Mouse (Mus musculus) adrenal gland, adult (tissue): ENCODE results near the gene Slc47a1.
A peak's percentile ranks its signal among the peaks of the same experiment; 100 is the strongest.

ENCODE experiments used
- DNase-seq, 2 experiments: peaks; one replicate each; pipeline ENCODE4 v3.0.0; 2022 to 2023; ENCODE audit warnings: low spot score in 1 of 2; ENCODE audit not compliant: inconsistent age in 2 of 2

Gene Slc47a1

DNA sequence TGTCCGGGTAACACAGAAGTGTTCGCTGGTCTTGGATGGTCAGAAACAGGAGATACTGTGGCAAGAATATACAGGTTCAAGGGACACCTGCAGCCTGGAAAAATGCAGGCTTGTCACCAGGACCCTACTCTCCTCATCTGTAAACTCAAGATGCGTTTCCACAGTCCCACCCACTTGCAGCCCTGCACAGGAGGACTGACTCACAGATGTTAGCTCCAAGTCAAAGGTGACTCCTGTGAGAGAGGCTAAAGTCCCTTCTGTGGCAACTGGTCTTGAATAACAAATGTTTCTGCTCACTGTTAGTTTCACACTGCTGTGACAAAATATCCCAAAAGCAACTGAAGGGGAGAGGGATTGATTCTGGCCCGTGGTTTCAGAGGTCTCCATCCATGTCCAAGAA, 506 bp upstream of the Slc47a1 start:
- no peak for DNase-seq

DNA sequence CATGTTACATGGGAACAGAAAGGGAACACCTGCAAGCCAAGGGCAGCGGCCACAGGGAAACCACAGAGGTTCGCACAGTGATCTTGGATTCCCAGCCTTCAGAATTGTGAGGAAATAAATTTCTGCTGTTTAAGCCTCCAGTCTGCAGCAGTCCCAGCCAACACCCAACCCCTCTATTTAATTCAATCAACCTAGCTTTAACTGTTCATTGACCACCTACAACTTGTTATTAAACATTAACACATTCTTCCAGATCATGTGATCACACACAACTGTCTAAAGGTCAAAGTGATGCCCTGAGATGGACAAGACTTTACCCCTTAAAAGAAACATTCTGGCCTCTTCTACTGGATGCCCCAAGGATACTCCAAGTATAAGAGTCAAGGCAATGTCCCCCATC, 9.5 kb downstream of the Slc47a1 start:
- DNase-seq, result no peak

DNA sequence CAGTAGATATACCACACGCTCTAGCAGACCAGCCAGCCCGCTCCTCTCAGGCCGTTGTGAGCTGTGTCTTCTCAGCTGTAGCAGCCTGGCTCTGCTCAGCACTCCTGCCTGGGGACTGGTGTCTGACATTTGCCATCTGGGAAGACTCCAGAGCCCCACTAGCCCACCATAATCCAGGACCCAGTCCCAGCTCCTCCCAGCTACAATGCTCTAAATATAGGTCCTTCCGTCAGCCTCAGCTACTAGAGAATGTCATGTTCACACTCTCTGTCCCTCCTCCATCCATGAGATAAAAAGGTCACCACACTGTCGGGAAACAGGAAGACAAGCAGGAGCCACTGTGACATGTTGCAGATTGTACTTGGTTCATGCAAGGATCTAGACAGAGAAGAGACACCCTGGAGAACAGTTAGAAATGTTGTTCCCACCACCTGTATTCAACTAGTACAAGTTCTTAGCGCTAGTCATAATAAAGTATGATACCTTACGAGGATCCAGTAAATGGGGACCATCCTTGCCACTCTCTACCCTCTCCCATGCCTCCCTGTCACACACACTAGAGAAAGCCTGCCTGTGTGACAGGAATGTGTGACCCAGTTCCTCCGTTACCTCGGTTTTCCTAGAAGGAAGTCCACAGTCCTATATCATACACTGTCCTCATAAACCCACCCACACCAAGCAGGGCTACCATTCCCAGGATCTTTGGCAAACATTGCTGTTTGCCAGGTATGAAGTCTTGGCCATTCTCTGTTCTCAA, 11.4 kb downstream of the Slc47a1 start:
- DNase-seq, result no peak

DNA sequence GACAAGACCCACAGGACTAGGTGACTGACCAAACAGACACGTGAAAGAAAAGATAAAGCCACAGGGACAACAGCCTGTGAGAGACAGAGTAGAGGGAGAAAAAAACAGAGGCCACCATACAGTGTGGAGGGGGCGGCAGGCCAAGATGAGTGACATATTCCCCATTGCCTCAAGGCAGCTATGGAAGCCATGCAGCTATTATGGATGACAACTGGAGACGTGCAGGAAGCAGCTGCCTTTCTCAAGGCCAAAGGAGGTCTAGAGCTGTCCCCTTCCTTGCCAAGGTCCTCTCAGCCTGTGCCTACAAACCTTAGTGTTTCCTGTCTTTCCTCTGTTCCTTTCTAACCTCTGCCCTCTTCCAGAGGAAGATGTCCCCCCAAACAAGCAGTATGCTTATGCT, 12.2 kb downstream of the Slc47a1 start:
- DNase-seq, result no peak

- no peak for DNase-seq
Measured at GRCm38 (mm10) chr11:61364096-61364495, 14.0 kb downstream of the Slc47a1 start.

GRCm38 (mm10) chr11:61361515-61362190, 16.5 kb downstream of the Slc47a1 start:
- no peak for DNase-seq

- no peak for DNase-seq
Measured at GRCm38 (mm10) chr11:61356600-61356999, 21.5 kb downstream of the Slc47a1 start.

DNA sequence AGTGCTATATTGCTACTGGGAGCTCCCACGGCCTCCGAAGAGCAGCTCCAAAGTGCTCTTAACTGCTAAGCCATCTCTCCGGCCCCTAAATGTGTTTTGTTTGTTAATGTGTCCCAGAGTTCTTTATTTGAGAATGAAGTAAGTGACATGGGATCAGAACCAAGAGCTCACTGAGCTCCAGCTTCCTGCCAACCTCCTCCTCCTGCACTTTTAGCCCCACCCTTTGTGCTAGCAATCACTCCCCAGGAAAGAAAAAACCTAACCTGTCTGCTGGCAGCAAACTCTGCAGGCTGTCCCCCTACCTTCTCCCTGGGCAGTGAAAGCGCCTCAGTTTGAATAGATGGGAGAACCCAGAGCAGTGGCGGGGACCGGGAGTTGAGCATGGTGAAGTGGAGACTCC, 22.0 kb downstream of the Slc47a1 start:
- DNase-seq, result no peak

DNA sequence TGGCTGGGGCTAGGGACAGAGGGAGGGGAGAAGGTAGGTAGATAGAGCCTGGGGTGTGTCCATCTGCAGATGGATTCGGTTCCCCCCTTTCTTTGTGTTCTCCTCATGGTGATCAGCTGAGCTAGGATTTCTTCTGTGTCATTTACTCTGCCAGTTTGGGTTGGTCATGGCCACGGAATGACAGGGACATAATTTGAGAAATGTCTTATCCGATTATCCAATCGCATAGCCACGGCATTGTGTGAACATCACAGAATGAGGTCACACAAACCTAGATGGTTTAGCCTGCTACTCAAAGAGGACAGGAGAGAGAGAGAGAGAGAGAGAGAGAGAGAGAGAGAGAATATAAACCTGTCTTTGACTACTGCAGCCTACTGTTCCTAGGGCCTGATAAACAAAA, 22.8 kb downstream of the Slc47a1 start:
- DNase-seq, result peak in 1 of 2 experiments; percentile 42

DNA sequence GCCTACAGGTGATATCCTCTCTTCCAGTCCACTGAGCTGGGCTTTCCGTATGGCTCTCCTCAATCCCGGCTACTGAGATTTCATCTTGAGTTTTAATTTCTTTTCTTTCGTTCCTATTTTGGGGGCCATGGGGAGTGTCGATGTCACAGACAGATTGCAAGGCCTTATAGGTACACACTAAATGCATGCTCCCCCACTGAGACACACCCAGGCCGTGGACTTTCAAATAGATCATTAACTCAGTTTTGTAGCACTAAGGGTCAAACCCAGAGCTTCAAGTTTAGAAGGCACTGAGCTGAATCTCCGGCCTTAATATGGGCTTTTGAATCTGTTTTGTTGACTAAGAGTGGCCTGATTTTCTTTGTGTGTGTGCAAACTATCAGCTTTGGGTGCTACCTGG, 23.8 kb downstream of the Slc47a1 start:
- no peak for DNase-seq

DNA sequence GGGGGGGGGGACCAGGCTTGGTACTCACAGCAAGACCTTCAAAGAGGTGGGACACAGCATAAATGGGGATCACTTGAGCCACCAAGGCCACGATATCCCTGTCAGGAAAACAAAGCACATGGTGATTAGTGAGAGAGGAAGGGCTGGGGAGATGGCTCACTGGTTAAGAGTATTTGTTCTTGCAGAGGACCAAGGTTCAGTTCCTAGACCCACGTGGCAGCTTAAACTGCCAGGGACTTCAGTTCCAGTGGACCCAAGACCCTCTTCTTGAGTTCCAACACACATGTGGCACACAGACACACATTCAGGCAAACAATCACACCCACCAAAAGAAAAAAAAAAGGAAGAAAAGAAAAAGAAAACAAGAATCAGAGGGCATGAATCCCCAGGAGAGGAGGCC, 25.1 kb downstream of the Slc47a1 start:
- DNase-seq, result no peak

DNA sequence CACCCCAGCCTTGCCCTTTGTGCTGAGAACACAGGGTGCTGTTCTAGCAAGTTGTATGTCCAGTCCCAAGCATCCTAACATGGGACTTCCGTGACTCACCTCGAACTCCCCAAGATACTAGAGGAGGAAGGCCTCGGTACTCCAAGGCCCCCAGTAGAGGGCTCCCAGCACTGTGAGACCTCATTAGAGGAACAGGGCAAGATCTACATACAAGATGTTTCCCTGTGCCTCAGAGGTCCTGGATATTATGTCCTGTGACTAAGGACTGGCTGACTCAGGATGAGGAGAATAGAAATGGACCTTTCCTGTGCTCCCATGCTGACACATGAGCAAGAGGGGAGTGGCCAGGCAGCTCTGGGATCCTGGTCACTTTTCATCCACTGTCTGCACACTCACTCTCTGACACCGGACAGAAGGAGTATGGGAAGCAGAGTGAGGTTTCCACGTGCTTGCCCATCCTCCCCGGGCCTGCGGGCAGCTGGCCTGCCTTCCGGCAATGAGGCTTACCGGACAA, 25.9 kb downstream of the Slc47a1 start:
- peak; percentile 13 to 33 for DNase-seq

DNA sequence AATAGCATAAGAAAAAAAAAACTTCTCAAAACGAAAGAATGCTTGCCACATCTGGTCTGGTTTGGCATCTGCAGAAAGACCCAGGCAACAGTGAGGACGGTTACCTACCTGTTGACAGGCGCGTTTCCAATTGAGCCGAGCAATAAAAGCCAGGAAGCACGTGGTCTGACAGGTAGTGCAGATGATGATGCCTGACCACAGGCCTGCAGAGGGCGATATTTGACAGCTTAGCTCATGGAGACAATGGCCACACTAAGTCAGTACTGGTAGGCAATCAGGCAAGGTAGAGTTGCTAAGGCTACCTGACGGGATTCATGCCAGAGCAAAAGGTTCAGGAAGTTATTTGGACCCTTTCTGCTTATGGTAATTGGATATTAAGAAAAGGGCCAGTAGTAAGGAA, 28.8 kb downstream of the Slc47a1 start:
- DNase-seq, result peak; percentile 59 to 90

- no peak for DNase-seq
Measured at GRCm38 (mm10) chr11:61346133-61346532, 32.0 kb downstream of the Slc47a1 start.

DNA sequence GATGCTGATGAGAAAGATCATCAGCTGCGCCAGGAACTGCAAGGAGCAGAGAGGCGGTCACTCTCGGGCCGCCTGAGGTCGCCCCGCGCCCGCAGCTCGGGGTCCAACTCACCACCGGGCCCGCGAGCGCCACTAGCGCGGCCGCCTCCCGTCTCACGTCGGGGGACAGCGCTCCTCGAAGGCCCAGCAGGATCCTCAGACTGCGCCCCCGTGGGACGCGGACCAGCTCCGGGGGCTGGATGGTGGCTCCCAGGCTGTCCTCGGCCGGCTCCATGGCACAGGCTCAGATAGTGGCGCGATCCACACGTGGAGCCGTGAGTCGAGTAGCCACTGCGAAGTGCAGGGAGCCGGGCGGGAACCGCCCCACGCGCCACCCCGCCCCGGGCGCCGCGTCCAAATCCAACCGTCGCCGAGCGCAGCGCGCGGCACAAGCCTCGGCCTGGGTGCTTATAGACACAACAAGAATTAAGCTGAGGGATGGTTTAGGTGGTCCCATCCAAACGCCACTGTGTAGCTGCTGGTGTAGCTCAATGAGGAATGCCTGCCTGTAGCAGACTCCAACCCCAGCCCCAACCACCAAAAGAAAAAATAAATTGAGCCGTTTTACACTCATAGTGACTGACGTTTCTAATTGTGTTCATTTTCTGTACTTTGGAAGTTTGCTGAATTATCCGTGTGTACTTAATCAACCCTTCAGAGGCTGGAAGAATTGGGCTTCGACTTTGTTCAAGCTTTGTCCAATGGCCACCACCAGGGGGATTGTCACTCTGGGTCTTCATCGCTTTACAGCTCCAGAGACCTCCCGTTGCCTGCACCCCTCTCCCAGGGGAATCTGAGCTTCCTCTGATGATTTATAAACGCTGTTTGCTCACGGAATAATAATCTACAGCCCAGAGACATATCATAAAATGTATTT, 35.4 kb downstream of the Slc47a1 start, which contains the start of gene Slc47a2:
Slc47a2 (minus strand) TSS at position 356 of the 916 bp plus-strand sequence.
- peak; percentile 5 to 44 for DNase-seq

DNA sequence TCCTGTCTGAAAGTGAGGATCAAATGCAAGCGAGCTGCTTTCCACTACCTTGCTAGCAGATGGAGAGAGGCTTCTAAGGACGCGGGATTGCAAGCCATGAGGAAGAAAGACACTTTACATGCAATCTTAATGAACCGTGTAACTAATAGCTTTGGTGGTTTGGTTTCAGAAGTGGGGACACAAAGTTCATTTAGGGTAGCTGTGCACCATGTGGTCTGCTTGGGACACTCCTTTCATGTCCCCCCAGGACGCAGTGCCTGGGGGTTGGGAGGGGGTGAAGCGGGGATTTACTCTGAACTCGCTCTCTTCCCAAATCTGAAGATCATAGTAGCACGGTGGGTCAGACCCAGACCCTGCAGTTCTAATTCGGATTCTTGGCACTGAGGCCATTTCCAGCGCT, 36.2 kb downstream of the Slc47a1 start:
- no peak for DNase-seq

DNA sequence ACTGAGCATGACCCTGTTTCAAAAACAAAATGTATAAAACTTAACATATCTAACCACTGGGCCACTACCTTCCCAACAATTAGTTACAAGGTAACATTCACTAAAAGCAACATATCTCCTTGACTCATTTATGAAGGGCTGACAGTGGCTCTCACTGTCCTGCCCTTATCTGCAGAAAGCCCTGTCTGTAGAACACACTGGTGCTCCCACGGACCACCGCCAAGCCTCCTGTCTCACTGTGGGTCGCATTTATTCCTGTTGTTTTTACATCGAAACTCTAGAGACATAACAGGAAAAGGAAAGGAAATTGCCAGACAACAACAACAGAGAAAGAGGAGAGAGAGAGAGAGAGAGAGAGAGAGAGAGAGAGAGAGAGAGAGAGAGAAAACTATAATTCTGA, 36.9 kb downstream of the Slc47a1 start:
- no peak for DNase-seq

- no peak for DNase-seq
Measured at GRCm38 (mm10) chr11:61340374-61340773, 37.8 kb downstream of the Slc47a1 start.

DNA sequence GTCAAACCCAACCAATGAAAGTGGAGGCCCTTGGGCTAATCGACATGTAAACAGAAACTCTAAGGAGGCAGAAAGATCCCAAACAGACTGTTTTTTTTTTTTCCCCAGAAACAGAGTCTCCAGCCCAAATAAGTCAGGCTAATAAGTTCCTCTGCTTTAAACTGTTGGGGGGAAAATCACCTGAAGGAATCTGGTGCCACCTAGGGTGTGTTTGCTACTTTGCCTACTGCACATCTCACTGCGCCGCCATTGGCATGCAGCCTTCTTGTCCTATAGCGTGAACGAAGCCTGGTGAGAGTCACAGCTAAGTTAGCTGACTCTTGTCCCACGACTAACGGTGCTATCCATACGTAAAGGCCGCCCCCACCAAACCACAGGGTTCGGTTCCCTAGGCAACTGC, 40.6 kb downstream of the Slc47a1 start:
- no peak for DNase-seq

DNA sequence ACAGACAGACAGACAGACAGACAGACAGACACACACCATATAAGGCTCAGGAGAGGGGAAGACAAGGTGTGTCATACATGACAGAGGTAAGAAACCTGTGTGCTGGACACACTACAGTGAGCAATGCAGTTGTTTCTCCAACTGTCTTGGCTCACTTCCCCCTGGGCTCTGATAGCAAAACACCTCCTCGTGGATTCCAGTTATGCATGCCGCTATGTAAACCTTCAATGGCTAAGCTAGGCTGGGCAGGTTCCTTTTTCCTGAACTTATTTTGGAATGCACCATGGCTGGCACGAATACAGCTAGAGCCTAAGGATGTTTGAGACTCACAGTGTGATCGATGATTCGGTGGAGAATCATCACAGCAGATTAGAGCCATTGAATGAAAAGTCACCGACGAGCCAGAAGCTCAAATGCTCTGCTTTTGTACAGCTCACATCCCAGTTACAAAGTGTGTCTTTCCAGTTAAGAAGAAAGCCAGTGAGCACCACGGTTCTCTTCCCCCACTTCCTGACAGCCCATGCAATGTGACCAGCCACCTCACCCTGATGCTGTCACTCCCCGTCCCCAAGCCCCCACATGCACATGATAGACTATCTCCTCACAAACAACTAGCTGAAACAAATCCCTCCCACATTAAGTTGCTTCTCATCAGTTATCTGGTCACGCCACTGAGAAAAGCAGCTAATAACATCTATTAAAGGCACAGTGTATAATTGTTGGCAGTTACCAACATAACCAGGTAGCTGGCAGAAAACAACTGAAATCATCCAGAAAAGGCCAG, 57.0 kb downstream of the Slc47a1 start:
- peak in 1 of 2 experiments; percentile 18 for DNase-seq
